Mouse (Mus musculus) liver, embryonic 16.5 days (tissue): ENCODE data around the gene Ddx11. TPM values are rescaled to one million over a fixed set of nuclear protein-coding genes. Genes with fewer than 3 reads are reported as not detected.

Source experiments
- ATAC-seq: fragments of 200-750 bp; cut with Nextera tagmentation; 2 replicates; pipeline ENCODE4 v1.8.0; 2017; ENCODE audit warnings: low read depth, mild to moderate bottlenecking, moderate number of reproducible peaks, moderate library complexity
- H3K27ac ChIP-seq: fragments of 300-500 bp; sonication (generic); 2 replicates; pipeline ENCODE4 v1.5.1; 2014; ENCODE audit warnings: mild to moderate bottlenecking, low read length
- H3K27me3 ChIP-seq: fragments of 300-500 bp; sonication (generic); 2 replicates; pipeline ENCODE4 v1.6.1; 2014; ENCODE audit warnings: low read depth, low read length, mixed read lengths; ENCODE audit not compliant: control insufficient read depth, insufficient read depth
- H3K36me3 ChIP-seq: fragments of 300-500 bp; sonication (generic); 2 replicates; pipeline ENCODE4 v1.6.1; 2014; ENCODE audit warnings: mild to moderate bottlenecking; ENCODE audit not compliant: control insufficient read depth, insufficient read depth
- H3K4me1 ChIP-seq: fragments of 300-500 bp; sonication (generic); 2 replicates; pipeline ENCODE4 v1.6.1; 2014; ENCODE audit warnings: low read depth, low read length, mixed read lengths; ENCODE audit not compliant: control insufficient read depth
- H3K4me2 ChIP-seq: fragments of 300-500 bp; sonication (generic); 2 replicates; pipeline ENCODE4 v1.6.1; 2014; ENCODE audit warnings: low read depth, low read length, mixed read lengths
- H3K4me3 ChIP-seq: fragments of 300-500 bp; sonication (generic); 2 replicates; pipeline ENCODE4 v1.5.1; 2014; ENCODE audit warnings: low read depth, mild to moderate bottlenecking, low read length
- H3K9ac ChIP-seq: fragments of 300-500 bp; sonication (generic); 2 replicates; pipeline ENCODE4 v1.6.1; 2014; ENCODE audit warnings: low read depth, low read length
- H3K9me3 ChIP-seq: fragments of 300-500 bp; sonication (generic); replicated peaks from 2 replicates; pipeline ENCODE4 v1.6.1; 2016; ENCODE audit warnings: low read length; ENCODE audit not compliant: control insufficient read depth
- WGBS: fragments of 180-500 bp; shearing (Covaris S2); extraction: QIAGEN DNeasy Blood & Tissue Kit; methylation state at CpG from one replicate; pipeline ENCODE4 v1.1.7; 2014; ENCODE audit not compliant: insufficient replicate concordance; 5-methylcytosine and 5-hydroxymethylcytosine counted together
- polyA plus RNA-seq: library from polyadenylated mRNA; unstranded; fragments of >200 nt; fragmentation: Nextera tagmentation; extraction: Ambion mirVana; gene quantifications from 2 replicates; pipeline ENCODE4 v1.2.1, GENCODE M21; 2015

Ddx11 gene
- 5.8 and 6.3 TPM in 2 replicates for polyA plus RNA-seq

DNA sequence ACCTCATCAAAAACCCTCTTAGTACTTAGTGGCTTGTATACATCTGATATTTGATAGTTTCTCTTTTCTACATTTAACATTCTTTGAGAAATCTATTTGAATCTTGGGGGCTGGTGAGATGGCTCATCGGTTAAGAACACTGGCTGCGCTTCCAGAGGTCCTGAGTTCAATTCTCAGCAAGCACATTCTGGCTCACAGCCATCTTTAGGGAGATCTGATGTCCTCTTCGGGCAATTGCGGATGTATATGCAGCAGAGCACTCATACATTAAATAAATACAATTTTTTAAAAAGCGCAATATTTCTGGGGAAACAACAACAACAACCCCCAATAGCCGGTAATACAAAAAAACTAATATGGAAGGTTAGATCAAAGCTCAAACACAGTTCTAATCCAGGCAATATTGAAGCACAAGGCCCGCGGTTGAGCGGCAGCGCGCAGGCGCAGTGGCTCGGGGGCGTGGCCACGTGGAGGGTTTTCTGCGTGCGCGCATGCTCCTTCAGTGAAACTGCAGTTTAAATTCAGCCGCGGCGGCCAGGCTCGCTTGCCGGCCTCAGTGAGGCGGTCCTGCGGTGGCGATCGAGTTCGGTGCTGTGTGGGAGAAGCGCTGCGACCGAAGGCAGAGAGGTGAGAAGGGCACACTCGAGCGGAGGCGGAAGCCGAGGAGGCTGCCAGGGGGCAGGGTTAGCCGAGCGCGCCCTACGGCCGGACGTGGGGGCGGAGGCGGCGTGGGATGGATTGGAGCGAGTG is at the start of gene Ddx11:
Ddx11 (plus strand) TSS at position 455 of the 750 bp plus-strand sequence.
- Histone ChIP-seq H3K4me3 (peak within 1 kb of the TSS; percentile 91), H3K27ac (peak within 1 kb of the TSS; percentile 93), H3K9me3 (no peaks in the 10 kb centered on the region), H3K9ac (peak within 1 kb of the TSS; percentile 85), H3K36me3 (peaks cover 15% of the 10 kb centered on the region), H3K4me2 (peak within 1 kb of the TSS; percentile 89), H3K4me1 (peaks cover 22% of the 10 kb centered on the region), H3K27me3 (no peaks in the 10 kb centered on the region)
- ATAC-seq = peak; percentile 89
- WGBS = 4% methylated on average over 45 of the region's 45 CpGs

DNA sequence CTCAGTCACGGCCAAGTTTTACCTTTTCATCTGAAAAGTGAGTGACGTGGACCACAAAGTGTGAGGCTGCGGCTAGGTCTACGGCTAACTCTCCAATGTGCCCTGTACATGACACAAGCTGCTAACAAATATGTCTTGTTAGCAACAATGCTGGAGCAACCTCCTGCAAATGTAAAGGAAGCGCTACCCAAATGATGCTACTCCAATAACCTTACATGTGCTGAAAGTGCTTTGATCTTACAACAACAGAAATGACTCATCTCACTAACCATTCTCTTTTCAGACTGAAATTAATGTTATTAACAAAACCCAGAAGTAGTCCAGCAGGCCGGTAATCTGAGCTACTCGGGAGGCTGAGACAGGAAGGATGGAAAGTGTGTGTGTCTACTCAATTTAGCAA is 49.3 kb upstream of the Ddx11 start:
- no peaks in the 10 kb centered on the region for H3K9me3 ChIP-seq

DNA sequence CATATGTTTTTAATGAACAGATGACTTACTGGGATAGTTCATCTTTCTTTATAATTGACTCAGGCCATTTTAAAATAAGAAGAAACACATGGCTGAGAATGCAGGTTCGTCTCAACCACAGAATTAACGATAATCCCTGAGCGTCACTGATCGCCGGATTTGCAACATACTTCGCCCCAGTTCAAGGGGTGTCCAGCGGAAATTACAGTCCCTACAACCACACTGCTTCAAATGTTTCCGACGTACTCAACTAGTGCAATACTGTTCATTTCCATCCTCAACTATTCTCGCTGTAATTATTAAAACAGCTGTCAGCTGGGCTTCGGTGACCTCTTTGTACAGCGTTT is 47.5 kb upstream of the Ddx11 start:
- Histone ChIP-seq H3K9ac (peak overlapping the region; percentile 92), H3K4me1 (peaks cover 19% of the 10 kb centered on the region), H3K4me3 (peak overlapping the region; percentile 95), H3K36me3 (peaks cover 8% of the 10 kb centered on the region), H3K27me3 (no peaks in the 10 kb centered on the region), H3K27ac (peak overlapping the region; percentile 99), H3K4me2 (peak overlapping the region; percentile 88), H3K9me3 (no peaks in the 10 kb centered on the region)
- no peak for ATAC-seq
- WGBS = 7% methylated on average over 12 of the region's 12 CpGs

More for the DNA sequence above, 49.3 kb upstream of the Ddx11 start:
- no peak for ATAC-seq
- Histone ChIP-seq H3K4me3 (no peak overlapping the region), H3K27ac (no peak overlapping the region), H3K4me1 (peaks cover 19% of the 10 kb centered on the region), H3K9ac (no peak overlapping the region), H3K27me3 (no peaks in the 10 kb centered on the region), H3K36me3 (no peaks in the 10 kb centered on the region), H3K4me2 (no peak overlapping the region)
- 77% methylated on average over 7 of the region's 7 CpGs for WGBS

DNA sequence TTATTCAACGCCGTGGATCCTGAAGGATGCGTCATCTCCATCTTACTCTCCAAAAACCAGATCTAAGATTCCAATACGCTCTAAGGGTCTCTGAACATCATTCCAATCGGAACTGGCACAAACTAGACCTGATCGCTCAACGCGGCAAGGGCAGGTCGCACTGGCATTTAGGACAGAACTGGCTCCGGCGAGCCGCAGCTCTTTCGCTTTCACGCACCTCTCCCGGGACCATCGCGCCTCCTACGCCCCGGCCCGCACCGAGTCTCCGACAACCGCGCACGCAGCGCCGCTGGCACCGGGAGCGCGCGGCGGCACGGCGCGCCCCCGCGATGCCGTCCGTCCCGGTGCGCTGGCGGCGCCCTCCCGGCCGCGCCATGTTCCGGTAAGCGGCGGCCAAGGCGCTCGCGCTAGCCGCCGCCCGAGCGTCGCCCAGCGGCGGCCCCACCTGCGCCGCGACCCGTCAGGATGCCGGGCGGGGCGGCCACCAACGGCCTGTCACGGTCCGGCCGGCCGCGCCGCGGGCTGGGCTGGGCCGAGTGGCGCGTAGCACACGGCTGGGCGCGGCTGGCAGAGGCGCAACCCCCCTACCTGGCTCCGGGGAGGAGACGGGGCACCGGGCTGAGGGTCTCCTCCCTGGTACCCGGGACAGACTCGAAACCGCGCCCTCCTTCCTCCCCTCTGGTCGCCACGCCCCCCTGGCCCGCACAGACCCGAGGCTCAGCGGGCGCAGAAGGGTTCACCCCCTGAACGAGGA is 47.0 kb upstream of the Ddx11 start:
- Histone ChIP-seq H3K4me3 (peak overlapping the region; percentile 95), H3K27me3 (no peaks in the 10 kb centered on the region), H3K9me3 (no peaks in the 10 kb centered on the region), H3K36me3 (peaks cover 8% of the 10 kb centered on the region), H3K4me1 (peaks cover 19% of the 10 kb centered on the region), H3K9ac (peak overlapping the region; percentile 92), H3K4me2 (peak overlapping the region; percentile 88), H3K27ac (peak overlapping the region; percentile 99)
- peak; percentile 76 for ATAC-seq
- WGBS = under 1% methylated on average over 86 of the region's 95 CpGs

DNA sequence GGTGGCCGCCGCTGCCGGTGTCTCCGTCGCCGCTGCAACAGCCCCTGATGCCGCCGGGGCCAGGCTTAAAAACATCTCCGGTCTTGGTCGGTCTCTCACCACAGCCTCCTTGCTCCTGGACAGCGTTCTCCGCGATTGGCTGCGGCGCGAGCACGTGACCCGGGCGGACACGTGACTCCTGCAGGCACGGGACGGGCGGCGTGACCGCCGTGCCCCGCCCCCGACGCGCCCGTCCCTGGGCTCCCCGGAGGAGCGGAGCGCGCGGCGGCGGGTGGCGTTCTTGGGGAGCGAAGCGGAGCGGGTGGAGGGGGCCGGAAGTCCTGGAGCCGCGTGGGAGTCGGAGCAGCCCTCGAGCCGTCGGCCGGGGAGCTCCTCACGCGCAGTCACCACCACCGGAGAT is 46.4 kb upstream of the Ddx11 start, which contains the start of gene Ankrd12:
Ankrd12 (minus strand) TSS at position 156 of the 400 bp plus-strand sequence.
- Histone ChIP-seq H3K9ac (peak within 1 kb of the TSS; percentile 92), H3K36me3 (peaks cover 8% of the 10 kb centered on the region), H3K4me2 (peak within 1 kb of the TSS; percentile 99), H3K4me3 (peak within 1 kb of the TSS; percentile 95), H3K9me3 (no peaks in the 10 kb centered on the region), H3K4me1 (peaks cover 16% of the 10 kb centered on the region), H3K27ac (peak within 1 kb of the TSS; percentile 99), H3K27me3 (no peaks in the 10 kb centered on the region)
- under 1% methylated on average over 53 of the region's 53 CpGs for WGBS
- ATAC-seq = peak; percentile 91

DNA sequence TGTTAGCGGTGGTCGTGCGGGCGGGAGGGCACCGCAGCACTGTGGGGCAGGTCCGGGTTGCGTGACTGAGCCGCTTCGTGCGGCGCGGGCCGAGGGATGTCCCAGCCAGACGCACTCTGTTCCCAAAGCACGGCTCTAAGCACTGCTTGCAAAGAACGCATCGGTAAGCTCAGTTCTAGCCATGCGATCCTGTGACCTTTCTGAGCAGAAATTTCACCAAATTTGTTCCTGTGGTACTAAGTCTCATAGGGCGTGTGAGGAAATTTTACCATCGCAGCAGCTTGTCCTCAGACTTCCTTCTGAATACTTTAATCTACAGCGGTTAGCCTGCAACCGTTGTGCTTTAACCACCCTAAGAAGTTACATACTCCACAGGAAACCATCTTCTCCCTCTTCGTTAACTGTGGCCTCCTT is 45.9 kb upstream of the Ddx11 start:
- H3K4me1 ChIP-seq = peaks cover 16% of the 10 kb centered on the region
- WGBS = under 1% methylated on average over 23 of the region's 23 CpGs
- H3K27me3 ChIP-seq = no peaks in the 10 kb centered on the region
- H3K36me3 ChIP-seq = peaks cover 8% of the 10 kb centered on the region
- no peaks in the 10 kb centered on the region for H3K9me3 ChIP-seq
- ATAC-seq = peak; percentile 23; the same call in 1 of the 2 replicates
- peak overlapping the region; percentile 81 for H3K9ac ChIP-seq
- peak overlapping the region; percentile 99 for H3K4me2 ChIP-seq
- H3K4me3 ChIP-seq = peak overlapping the region; percentile 95
- peak overlapping the region; percentile 80 for H3K27ac ChIP-seq

DNA sequence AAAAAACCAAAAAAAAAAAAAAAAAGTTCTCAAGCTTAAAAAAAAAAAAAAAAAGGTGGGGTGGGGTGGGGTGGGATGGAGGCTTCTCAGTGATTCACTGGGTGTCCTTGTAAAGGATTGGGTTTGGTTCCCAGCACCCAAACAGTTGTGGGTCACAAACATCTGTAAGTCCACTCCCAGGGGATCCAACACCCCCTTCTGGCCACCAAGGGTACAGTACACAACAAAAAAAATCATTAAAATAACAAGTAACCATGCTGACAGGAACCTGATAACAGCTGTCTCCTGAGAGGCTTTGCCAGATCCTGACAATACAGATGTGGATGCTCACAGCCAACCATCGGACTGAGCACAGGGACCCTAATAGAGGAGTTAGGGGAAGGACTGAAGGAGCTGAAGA is 38.8 kb upstream of the Ddx11 start:
- Histone ChIP-seq H3K9me3 (no peaks in the 10 kb centered on the region), H3K36me3 (peaks cover 14% of the 10 kb centered on the region)
- ATAC-seq = no peak

DNA sequence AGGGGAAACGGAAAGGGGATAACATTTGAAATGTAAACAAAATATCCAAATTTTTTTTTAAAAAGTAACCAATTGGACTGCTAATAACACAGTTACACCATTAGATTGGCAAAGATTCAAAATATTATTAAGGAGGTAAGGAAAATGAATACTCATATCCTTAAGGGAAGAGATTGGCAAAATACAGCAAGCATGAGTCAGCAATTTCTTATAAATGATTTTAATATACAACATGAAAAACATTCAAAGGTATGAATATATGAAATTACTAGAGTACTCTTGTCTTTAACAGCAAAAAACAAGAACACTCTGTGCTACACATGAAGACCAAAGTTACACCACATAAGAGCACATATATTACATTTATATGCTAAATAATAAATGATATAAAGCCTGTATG is 38.3 kb upstream of the Ddx11 start:
- Histone ChIP-seq H3K9me3 (no peaks in the 10 kb centered on the region), H3K9ac (no peak overlapping the region), H3K36me3 (peaks cover 10% of the 10 kb centered on the region), H3K4me1 (no peaks in the 10 kb centered on the region), H3K4me3 (no peak overlapping the region), H3K4me2 (no peak overlapping the region), H3K27me3 (no peaks in the 10 kb centered on the region), H3K27ac (no peak overlapping the region)
- no peak for ATAC-seq
- 88% methylated on average over 1 of the region's 1 CpGs for WGBS

More for the DNA sequence above, 38.8 kb upstream of the Ddx11 start:
- WGBS = 80% methylated on average over 1 of the region's 1 CpGs
- H3K27ac ChIP-seq = no peak overlapping the region
- no peak overlapping the region for H3K9ac ChIP-seq
- no peaks in the 10 kb centered on the region for H3K27me3 ChIP-seq
- H3K4me2 ChIP-seq = no peak overlapping the region
- H3K4me1 ChIP-seq = no peaks in the 10 kb centered on the region
- no peak overlapping the region for H3K4me3 ChIP-seq

DNA sequence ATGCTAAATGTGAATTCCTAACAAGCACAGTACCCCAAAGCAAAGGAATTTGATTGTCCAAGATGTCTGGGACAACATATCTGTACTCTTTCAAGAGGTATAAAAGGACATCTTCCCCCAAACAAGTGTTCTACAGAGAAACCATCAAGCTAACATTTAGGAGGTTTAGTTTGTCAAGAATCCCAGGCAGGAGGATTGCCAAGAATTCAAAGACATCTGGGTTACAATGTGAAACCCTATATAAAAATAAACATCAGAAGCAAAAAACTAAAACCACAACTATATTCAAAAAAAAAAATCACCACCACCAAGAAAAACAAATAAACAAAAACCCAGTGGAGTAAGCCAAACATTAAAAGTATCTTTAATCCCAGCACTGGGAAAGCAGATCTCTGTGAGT is 33.1 kb upstream of the Ddx11 start:
- no peaks in the 10 kb centered on the region for H3K9me3 ChIP-seq
- no peak overlapping the region for H3K9ac ChIP-seq
- H3K4me2 ChIP-seq = no peak overlapping the region
- no peaks in the 10 kb centered on the region for H3K27me3 ChIP-seq
- H3K4me3 ChIP-seq = no peak overlapping the region
- no peaks in the 10 kb centered on the region for H3K4me1 ChIP-seq
- no peak for ATAC-seq
- H3K36me3 ChIP-seq = peaks cover 8% of the 10 kb centered on the region
- no peak overlapping the region for H3K27ac ChIP-seq
